Mouse (Mus musculus) E14TG2a.4 (cell line): Measurements from ENCODE around the gene Ralgps1.

Experiments
- H3K27me3 ChIP-seq: 2 replicates; pipeline ENCODE4 v1.6.1; 2014; ENCODE audit warnings: low read length, control low read depth; ENCODE audit not compliant: insufficient read depth
- H3K36me3 ChIP-seq: 2 replicates; pipeline ENCODE4 v1.6.1; 2014; ENCODE audit warnings: low read length, control low read depth; ENCODE audit not compliant: insufficient read depth
- H3K4me1 ChIP-seq: replicated peaks from 2 replicates; pipeline ENCODE4 v1.6.1; 2014; ENCODE audit warnings: low read depth, low read length, control low read depth
- H3K4me3 ChIP-seq: replicated peaks from 2 replicates; pipeline ENCODE4 v1.5.1; 2014; ENCODE audit warnings: mild to moderate bottlenecking, low read length
- H3K9me3 ChIP-seq: 2 replicates; pipeline ENCODE4 v1.6.1; 2014; ENCODE audit warnings: low read length, control low read depth
- CTCF ChIP-seq: conservative IDR thresholded peaks from 2 replicates; pipeline ENCODE4 v1.5.1; 2014; ENCODE audit warnings: low read length
- NANOG ChIP-seq: IDR thresholded peaks from 2 replicates; pipeline ENCODE4 v1.6.1; 2014; ENCODE audit warnings: borderline replicate concordance, low read length, mixed read lengths
- POU5F1 ChIP-seq: IDR thresholded peaks from 2 replicates; pipeline ENCODE4 v1.6.1; 2014; ENCODE audit warnings: low read length, borderline replicate concordance

The Ralgps1 gene

GRCm38 (mm10) chr2:33306565-33306964 is 64.7 kb downstream of the Ralgps1 start:
- TF ChIP-seq CTCF, result no peak
- TF ChIP-seq POU5F1, result no peak
- no peak for TF ChIP-seq NANOG
- Histone ChIP-seq H3K4me1 (peaks cover 25% of the 10 kb centered on the region), H3K27me3 (no peaks in the 10 kb centered on the region), H3K4me3 (no peak overlapping the region), H3K36me3 (peaks cover 10% of the 10 kb centered on the region; the same call in 1 of the 2 replicates), H3K9me3 (no peaks in the 10 kb centered on the region)

GRCm38 (mm10) chr2:33303416-33303947 is 67.8 kb downstream of the Ralgps1 start:
- Histone ChIP-seq H3K27me3 (no peaks in the 10 kb centered on the region), H3K36me3 (peaks cover 13% of the 10 kb centered on the region; the same call in 1 of the 2 replicates), H3K4me3 (no peak overlapping the region), H3K9me3 (no peaks in the 10 kb centered on the region), H3K4me1 (peaks cover 20% of the 10 kb centered on the region)
- TF ChIP-seq POU5F1, result no peak
- no peak for TF ChIP-seq NANOG
- TF ChIP-seq CTCF, result no peak

- Histone ChIP-seq H3K4me3 (no peak overlapping the region), H3K4me1 (peaks cover 15% of the 10 kb centered on the region), H3K36me3 (peaks cover 13% of the 10 kb centered on the region; the same call in 1 of the 2 replicates), H3K9me3 (no peaks in the 10 kb centered on the region), H3K27me3 (no peaks in the 10 kb centered on the region)
- no peak for TF ChIP-seq POU5F1
Observed at GRCm38 (mm10) chr2:33302828-33303227, 68.5 kb downstream of the Ralgps1 start.

GRCm38 (mm10) chr2:33302405-33302804 is 68.9 kb downstream of the Ralgps1 start:
- Histone ChIP-seq H3K4me1 (peaks cover 11% of the 10 kb centered on the region), H3K4me3 (no peak overlapping the region), H3K36me3 (peaks cover 13% of the 10 kb centered on the region; the same call in 1 of the 2 replicates), H3K27me3 (no peaks in the 10 kb centered on the region), H3K9me3 (no peaks in the 10 kb centered on the region)
- TF ChIP-seq CTCF (no peak), POU5F1 (no peak), NANOG (no peak)

- Histone ChIP-seq H3K4me1 (peaks cover 4% of the 10 kb centered on the region; the same call in 1 of the 2 replicates), H3K9me3 (no peaks in the 10 kb centered on the region), H3K27me3 (no peaks in the 10 kb centered on the region), H3K36me3 (peaks cover 7% of the 10 kb centered on the region; the same call in 1 of the 2 replicates), H3K4me3 (no peak overlapping the region)
- no peak for TF ChIP-seq NANOG
- no peak for TF ChIP-seq CTCF
- TF ChIP-seq POU5F1, result no peak
Observed at GRCm38 (mm10) chr2:33300371-33301046, 70.8 kb downstream of the Ralgps1 start.

GRCm38 (mm10) chr2:33298928-33299327 is 72.4 kb downstream of the Ralgps1 start:
- Histone ChIP-seq H3K27me3 (no peaks in the 10 kb centered on the region), H3K9me3 (no peaks in the 10 kb centered on the region), H3K36me3 (peaks cover 7% of the 10 kb centered on the region; the same call in 1 of the 2 replicates), H3K4me1 (peaks cover 4% of the 10 kb centered on the region; the same call in 1 of the 2 replicates), H3K4me3 (no peak overlapping the region)
- no peak for TF ChIP-seq CTCF
- no peak for TF ChIP-seq NANOG
- no peak for TF ChIP-seq POU5F1

- H3K27me3 ChIP-seq, result no peaks in the 10 kb centered on the region
- H3K9me3 ChIP-seq, result no peaks in the 10 kb centered on the region
- TF ChIP-seq NANOG, result no peak
- no peak for TF ChIP-seq POU5F1
- TF ChIP-seq CTCF, result no peak
- peaks cover 4% of the 10 kb centered on the region; the same call in 1 of the 2 replicates for H3K4me1 ChIP-seq
- H3K36me3 ChIP-seq, result peaks cover 20% of the 10 kb centered on the region; the same call in 1 of the 2 replicates
- H3K4me3 ChIP-seq, result no peak overlapping the region
Observed at GRCm38 (mm10) chr2:33295115-33295514, 76.2 kb downstream of the Ralgps1 start.

GRCm38 (mm10) chr2:33292057-33292456 is 79.2 kb downstream of the Ralgps1 start:
- Histone ChIP-seq H3K9me3 (no peaks in the 10 kb centered on the region), H3K27me3 (no peaks in the 10 kb centered on the region), H3K4me1 (no peaks in the 10 kb centered on the region; the same call in 1 of the 2 replicates), H3K4me3 (no peak overlapping the region), H3K36me3 (peaks cover 17% of the 10 kb centered on the region; the same call in 1 of the 2 replicates)
- TF ChIP-seq CTCF, result no peak
